Mouse (Mus musculus) spleen, adult 2 months (tissue): ENCODE measurements around the gene Rab42.

Experiments
- CTCF ChIP-seq: fragments of 200-500 bp; IDR thresholded peaks from 2 replicates; pipeline ENCODE4 v1.5.1; 2011; ENCODE audit warnings: mild to moderate bottlenecking, inconsistent platforms; ENCODE audit not compliant: insufficient read depth, insufficient read length, insufficient replicate concordance; ENCODE audit errors: extremely low read depth
- POLR2A ChIP-seq: fragments of 200-500 bp; IDR thresholded peaks from 2 replicates; pipeline ENCODE4 v1.6.1; 2011; ENCODE audit warnings: low read depth, low read length, inconsistent platforms

DNA sequence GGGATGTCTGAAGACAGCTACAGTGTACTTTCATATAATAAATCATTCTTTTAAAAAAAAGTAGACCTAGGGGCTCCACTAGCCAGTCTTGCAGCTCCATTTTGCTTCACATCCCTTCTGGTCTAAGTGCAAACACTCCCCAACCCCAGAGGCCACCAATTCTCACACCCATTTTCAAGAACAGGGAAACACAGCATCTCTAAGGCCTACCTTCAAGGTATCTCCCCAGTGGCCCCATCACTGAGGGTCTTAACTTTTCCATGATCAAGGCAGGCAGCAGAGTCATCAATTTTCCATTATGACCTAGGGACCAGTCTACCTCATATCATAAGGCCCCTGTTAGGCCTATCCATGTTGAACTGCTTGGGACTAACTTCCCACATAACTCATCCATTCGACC is 48.2 kb upstream of the Rab42 start:
- TF ChIP-seq CTCF (no peak), POLR2A (no peak)
